Mouse (Mus musculus) thymus, postnatal 10 days (tissue): ENCODE data around the gene Npffr2.
"Not testable (repeated sequence)": the region's sequence is repeated elsewhere in the genome, so short reads cannot be mapped to it uniquely, and the experiment has no call there.

Source experiments
- DNase-seq, 2 experiments: peaks; one replicate each; pipeline ENCODE4 v3.0.0; 2021; ENCODE audit warnings: low spot score in 2 of 2

Npffr2 gene

GRCm38 (mm10) chr5:89526878-89527578 is at the start of gene Npffr2:
Npffr2 (plus strand) TSS chr5:89527429.
- DNase-seq: no peak

GRCm38 (mm10) chr5:89492560-89492959 is 34.7 kb upstream of the Npffr2 start:
- no peak for DNase-seq

- DNase-seq: no peak
These were observed 27.0 kb upstream of the Npffr2 start for GRCm38 (mm10) chr5:89500182-89500581.

GRCm38 (mm10) chr5:89518641-89519040 is 8.6 kb upstream of the Npffr2 start:
- DNase-seq: no peak

GRCm38 (mm10) chr5:89526181-89526778 is 949 bp upstream of the Npffr2 start:
- DNase-seq: no peak

GRCm38 (mm10) chr5:89528951-89529350 is 1.7 kb downstream of the Npffr2 start:
- DNase-seq: no peak

- no peak for DNase-seq
These were observed 2.2 kb downstream of the Npffr2 start for GRCm38 (mm10) chr5:89529391-89529790.

- no peak for DNase-seq
These were observed 8.8 kb downstream of the Npffr2 start for GRCm38 (mm10) chr5:89536018-89536417.

GRCm38 (mm10) chr5:89542472-89542871 is 15.2 kb downstream of the Npffr2 start:
- DNase-seq: no peak

GRCm38 (mm10) chr5:89543476-89543875 is 16.2 kb downstream of the Npffr2 start:
- no peak for DNase-seq

GRCm38 (mm10) chr5:89559118-89559517 is 31.9 kb downstream of the Npffr2 start:
- not testable (repeated sequence) for DNase-seq

GRCm38 (mm10) chr5:89561381-89561780 is 34.2 kb downstream of the Npffr2 start:
- no peak for DNase-seq

- DNase-seq: no peak
These were observed 51.4 kb downstream of the Npffr2 start for GRCm38 (mm10) chr5:89578678-89579077.

- no peak for DNase-seq
These were observed 52.0 kb downstream of the Npffr2 start for GRCm38 (mm10) chr5:89579181-89579580.

GRCm38 (mm10) chr5:89581143-89581542 is 53.9 kb downstream of the Npffr2 start:
- no peak for DNase-seq

- DNase-seq: no peak
These were observed 54.6 kb downstream of the Npffr2 start for GRCm38 (mm10) chr5:89581742-89582366.

GRCm38 (mm10) chr5:89585021-89585420 is 57.8 kb downstream of the Npffr2 start:
- no peak for DNase-seq

GRCm38 (mm10) chr5:89592301-89592700 is 65.1 kb downstream of the Npffr2 start:
- DNase-seq: no peak

GRCm38 (mm10) chr5:89611322-89612015 is 84.2 kb downstream of the Npffr2 start:
- no peak for DNase-seq

GRCm38 (mm10) chr5:89612262-89612661 is 85.0 kb downstream of the Npffr2 start:
- no peak for DNase-seq

GRCm38 (mm10) chr5:89631599-89631998 is 104.4 kb downstream of the Npffr2 start:
- no peak for DNase-seq
